Mouse (Mus musculus): ENCODE measurements around the gene Lyz1.
"Not testable (repeated sequence)": the region's sequence is repeated elsewhere in the genome, so short reads cannot be mapped to it uniquely, and the experiment has no call there.

Gene Lyz1

GRCm38 (mm10) chr10:117287226-117287850 is 5.3 kb downstream of the Lyz1 start:
- no peak for DNase-seq (ENCODE audit: low spot score in 2 of 2)

GRCm38 (mm10) chr10:117286366-117286970 is 6.2 kb downstream of the Lyz1 start:
- no peak for DNase-seq (ENCODE audit: low spot score in 2 of 2)

- not testable (repeated sequence) for DNase-seq (ENCODE audit: low spot score in 2 of 2)
Observed at GRCm38 (mm10) chr10:117285584-117285983, 7.1 kb downstream of the Lyz1 start.

GRCm38 (mm10) chr10:117284578-117285520 is 7.8 kb downstream of the Lyz1 start:
- DNase-seq (ENCODE audit: low spot score in 2 of 2) = no peak

GRCm38 (mm10) chr10:117283871-117284577 is 8.6 kb downstream of the Lyz1 start:
- no peak for DNase-seq (ENCODE audit: low spot score in 2 of 2)

GRCm38 (mm10) chr10:117283196-117283595 is 9.5 kb downstream of the Lyz1 start:
- not testable (repeated sequence) for DNase-seq (ENCODE audit: low spot score in 2 of 2)

GRCm38 (mm10) chr10:117282551-117282950 is 10.1 kb downstream of the Lyz1 start:
- no peak for DNase-seq (ENCODE audit: low spot score in 2 of 2)

GRCm38 (mm10) chr10:117282049-117282448 is 10.6 kb downstream of the Lyz1 start, which contains the start of gene Lyz2:
Lyz2 (minus strand) TSS chr10:117282321.
- no peak for DNase-seq (ENCODE audit: low spot score in 2 of 2)

- no peak for DNase-seq (ENCODE audit: low spot score in 2 of 2)
Observed at GRCm38 (mm10) chr10:117281381-117281920, 11.2 kb downstream of the Lyz1 start.

GRCm38 (mm10) chr10:117280000-117280399 is 12.7 kb downstream of the Lyz1 start:
- no peak for DNase-seq (ENCODE audit: low spot score in 2 of 2)

GRCm38 (mm10) chr10:117278510-117278909 is 14.2 kb downstream of the Lyz1 start:
- not testable (repeated sequence) for DNase-seq (ENCODE audit: low spot score in 2 of 2)

GRCm38 (mm10) chr10:117277779-117278178 is 14.9 kb downstream of the Lyz1 start:
- not testable (repeated sequence) for DNase-seq (ENCODE audit: low spot score in 2 of 2)

- no peak for DNase-seq (ENCODE audit: low spot score in 2 of 2)
Observed at GRCm38 (mm10) chr10:117275681-117276369, 16.8 kb downstream of the Lyz1 start.

- not testable (repeated sequence) for DNase-seq (ENCODE audit: low spot score in 2 of 2)
Observed at GRCm38 (mm10) chr10:117274645-117275044, 18.0 kb downstream of the Lyz1 start.

- no peak for DNase-seq (ENCODE audit: low spot score in 2 of 2)
Observed at GRCm38 (mm10) chr10:117272023-117272422, 20.6 kb downstream of the Lyz1 start.

- no peak for DNase-seq (ENCODE audit: low spot score in 2 of 2)
Observed at GRCm38 (mm10) chr10:117259870-117260269, 32.8 kb downstream of the Lyz1 start.

GRCm38 (mm10) chr10:117238603-117239002 is 54.1 kb downstream of the Lyz1 start, which contains the start of gene 9530003J23Rik:
9530003J23Rik (minus strand) TSS chr10:117238703.
- DNase-seq (ENCODE audit: low spot score in 2 of 2) = no peak

All from right cerebral cortex, postnatal 36 days (tissue).